Mouse (Mus musculus) frontal cortex, postnatal 36 days (tissue): ENCODE results near the gene Urm1.

Experiments
- DNase-seq, 2 experiments: peaks; one replicate each; pipeline ENCODE4 v3.0.0; 2022; ENCODE audit warnings: low spot score in 2 of 2

Gene Urm1

DNA sequence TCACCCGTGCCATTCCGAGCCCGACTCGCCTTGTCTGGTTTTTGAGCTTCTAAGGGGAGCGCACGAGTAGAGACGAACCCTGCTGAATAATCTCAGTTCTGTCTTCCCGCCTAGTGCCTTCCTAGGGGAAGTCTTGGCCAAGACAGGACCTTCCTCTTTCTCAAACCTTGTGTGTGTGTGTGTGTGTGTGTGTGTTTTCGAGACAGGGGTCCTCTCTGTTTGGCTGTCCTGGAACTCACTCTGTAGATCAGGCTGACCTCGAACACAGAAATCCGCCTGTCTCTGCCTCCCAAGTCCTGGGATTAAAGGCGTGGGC lies 7.8 kb downstream of the Urm1 start:
- no peak for DNase-seq

- no peak for DNase-seq
These were observed 11.2 kb downstream of the Urm1 start for GRCm38 (mm10) chr2:29831106-29831505.

GRCm38 (mm10) chr2:29833796-29834195 lies 13.9 kb downstream of the Urm1 start:
- DNase-seq: no peak

GRCm38 (mm10) chr2:29835391-29835899 lies 15.6 kb downstream of the Urm1 start:
- DNase-seq: no peak

DNA sequence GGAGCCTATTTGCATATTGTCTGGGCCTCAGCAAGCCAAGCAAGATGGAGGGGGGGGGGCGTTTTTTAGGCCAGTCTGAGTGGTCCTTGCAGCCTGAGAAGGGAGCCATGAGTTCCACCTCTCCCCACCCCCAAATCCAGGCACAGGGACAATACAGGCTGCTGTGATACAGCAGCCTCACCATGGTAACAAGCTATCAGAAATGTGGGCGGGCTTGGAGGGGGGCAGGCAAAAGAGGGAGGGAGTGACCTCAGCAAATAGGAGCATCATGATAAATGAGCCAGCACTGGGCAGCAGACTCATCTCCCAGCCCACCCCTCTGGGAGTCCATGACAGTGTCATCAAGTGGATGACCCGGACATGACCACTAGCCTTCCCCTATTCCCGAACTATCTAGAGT lies 19.6 kb downstream of the Urm1 start:
- DNase-seq: no peak

- peak in 1 of 2 experiments; percentile 49 for DNase-seq
These were observed 23.6 kb downstream of the Urm1 start for GRCm38 (mm10) chr2:29843231-29844105.

GRCm38 (mm10) chr2:29844115-29844514 lies 24.2 kb downstream of the Urm1 start:
- no peak for DNase-seq

- DNase-seq: no peak
These were observed 24.8 kb downstream of the Urm1 start for GRCm38 (mm10) chr2:29844661-29845060.

- no peak for DNase-seq
These were observed 25.8 kb downstream of the Urm1 start for GRCm38 (mm10) chr2:29845636-29846035.

DNA sequence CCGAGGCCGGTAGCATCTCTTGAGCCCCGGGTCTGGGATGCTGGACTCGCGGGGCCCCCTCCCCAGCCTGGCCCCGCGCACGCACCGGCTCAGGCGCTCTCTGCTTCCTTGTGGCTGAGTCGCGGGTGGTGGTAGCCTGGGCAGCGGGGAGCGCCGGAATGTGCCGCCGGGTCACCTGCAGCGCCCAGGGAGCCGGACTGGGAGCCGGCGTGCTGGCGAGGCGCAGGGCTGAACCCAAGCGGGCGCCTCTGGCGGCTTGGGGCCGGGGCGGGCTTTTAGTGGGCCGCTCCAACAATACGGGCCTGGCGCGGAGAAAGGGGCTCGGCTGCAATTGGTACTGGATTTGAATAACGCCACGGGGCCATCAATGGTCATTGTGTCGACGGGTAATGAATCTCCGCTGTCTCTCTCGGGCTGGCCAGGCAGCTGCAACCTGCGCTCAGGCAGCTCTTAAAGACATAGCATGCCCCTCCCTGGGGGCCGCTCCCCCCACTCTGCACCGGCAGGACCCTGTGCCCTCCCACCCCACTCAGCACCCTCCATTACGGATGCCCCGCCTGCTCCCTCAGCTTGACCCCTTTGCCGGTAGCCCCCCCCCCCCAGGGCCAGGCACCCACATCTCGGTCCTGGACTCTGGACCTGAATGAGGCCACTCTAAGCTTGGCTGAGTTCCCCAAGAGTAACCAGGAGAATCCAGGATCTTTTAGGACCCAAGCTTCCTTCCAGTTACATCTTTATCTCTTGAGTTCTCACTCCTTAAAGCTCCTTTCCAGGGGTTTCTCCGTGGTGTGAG lies 26.4 kb downstream of the Urm1 start:
- DNase-seq: no peak

GRCm38 (mm10) chr2:29846911-29847310 lies 27.0 kb downstream of the Urm1 start:
- no peak for DNase-seq

GRCm38 (mm10) chr2:29849041-29849440 lies 29.2 kb downstream of the Urm1 start:
- DNase-seq: no peak

GRCm38 (mm10) chr2:29849841-29850480 lies 30.1 kb downstream of the Urm1 start:
- no peak for DNase-seq

DNA sequence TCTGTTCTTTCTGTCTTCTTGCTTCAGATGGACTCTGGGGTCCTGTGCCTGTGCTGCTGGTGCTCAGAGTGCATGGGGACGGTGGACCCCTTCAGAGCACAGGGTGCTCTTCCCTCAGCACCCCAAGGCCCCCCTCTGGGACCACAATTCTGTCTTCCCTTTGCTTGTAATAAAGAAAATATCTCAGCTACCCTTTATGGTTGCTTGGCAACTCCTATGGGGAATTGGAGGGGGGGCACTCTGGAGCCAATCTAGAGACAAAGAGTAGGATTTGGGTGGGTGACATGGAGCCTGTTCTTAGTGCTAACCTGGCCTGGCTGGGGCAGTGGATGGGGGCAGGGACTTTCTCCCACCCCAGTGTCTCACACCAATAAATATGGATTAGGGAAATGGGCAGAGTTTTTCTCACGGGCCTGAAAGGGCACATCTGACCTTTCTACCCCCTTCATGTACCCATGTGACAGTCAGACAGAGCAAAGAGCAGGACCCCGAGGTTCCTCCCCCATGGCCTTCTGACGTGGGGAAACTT lies 33.1 kb downstream of the Urm1 start:
- DNase-seq: no peak

GRCm38 (mm10) chr2:29853736-29854135 lies 33.9 kb downstream of the Urm1 start:
- DNase-seq: no peak

DNA sequence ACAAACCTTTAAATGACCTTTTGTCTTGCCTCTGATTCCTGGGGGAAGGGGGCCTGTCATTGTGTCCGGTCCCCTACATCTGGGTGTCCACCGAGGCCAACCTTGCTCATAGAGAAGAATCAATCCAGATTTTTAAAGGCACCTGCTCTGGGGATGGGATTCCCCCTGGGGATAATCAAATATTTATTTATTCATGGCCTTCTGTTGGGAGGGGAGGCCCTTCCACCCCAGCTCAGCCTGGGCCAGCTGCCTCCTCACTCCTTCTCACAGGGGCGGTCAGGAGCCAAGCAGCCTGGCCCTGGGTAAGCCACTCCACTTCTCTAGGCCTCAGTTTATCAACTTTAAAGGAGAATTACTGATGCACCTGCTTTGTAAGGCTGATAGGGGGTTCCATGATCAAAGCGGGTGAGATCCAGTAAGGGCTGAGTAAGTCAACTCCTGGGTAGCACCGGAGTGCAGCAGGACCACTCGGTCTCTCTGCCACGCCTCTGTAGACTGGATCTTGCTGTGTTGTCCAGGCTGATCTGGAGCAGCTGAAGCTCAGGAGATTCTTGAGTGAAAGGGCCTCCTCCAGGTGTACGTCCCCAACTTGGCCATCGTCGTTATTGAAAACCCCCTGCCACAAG lies 35.8 kb downstream of the Urm1 start:
- no peak for DNase-seq

DNA sequence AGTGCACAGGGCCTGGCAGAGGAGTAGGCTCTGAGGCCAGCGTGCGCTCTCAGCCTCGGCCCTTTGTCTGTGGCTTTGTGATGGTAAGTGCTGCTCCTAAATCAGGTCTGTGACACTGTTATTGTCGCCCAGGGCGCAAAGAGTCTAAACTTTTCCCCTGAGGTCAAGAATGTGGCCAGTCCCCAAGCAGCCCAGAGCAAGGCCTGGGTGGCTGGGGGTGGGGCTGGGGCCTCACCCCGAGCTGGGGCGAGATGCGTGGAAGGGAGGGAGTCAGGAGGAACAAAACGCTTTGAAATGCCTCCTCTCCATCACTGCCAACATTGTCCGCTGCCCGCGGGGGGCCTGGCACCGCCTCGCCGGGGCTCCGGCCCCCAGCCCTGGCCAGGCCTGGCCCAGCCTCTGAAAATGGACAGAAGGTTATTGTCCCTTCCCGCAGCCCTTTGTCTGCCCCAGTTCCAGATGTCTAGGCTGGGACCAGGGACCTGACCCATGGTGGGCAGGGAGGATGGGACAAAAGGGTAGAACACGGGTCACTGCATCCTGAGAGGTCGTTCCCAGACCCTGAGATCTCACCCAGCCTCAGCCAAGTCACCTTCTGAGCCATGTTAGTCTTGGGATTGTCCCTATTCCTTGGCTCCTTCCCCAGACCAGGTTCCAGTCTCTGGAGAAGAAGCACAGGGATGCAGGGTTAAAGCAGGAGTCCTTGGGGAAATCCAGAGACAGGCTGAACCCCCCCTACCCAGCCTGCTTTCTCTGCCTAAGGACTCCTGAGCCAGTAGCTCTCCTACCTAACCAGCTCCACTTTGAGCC lies 36.8 kb downstream of the Urm1 start:
- DNase-seq: no peak

DNA sequence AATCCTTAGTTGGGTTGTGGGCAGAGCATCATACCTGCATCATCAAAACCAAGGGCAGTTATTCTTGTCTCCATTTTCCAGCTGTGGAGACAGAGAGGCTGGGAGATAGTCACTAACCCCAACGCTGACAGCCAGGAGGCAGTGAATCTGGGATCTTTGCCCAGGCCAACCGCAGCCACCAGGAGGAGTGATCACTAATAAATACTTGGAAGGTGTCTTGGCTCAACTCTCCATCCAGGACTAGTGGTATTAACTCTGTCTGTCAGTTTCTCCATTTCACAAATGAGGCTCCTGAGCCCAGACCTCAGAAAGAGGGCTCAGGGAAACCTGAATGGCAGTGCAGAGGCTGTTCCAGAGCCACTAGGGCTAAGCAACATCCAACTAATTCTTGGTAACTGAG lies 37.5 kb downstream of the Urm1 start:
- no peak for DNase-seq

DNA sequence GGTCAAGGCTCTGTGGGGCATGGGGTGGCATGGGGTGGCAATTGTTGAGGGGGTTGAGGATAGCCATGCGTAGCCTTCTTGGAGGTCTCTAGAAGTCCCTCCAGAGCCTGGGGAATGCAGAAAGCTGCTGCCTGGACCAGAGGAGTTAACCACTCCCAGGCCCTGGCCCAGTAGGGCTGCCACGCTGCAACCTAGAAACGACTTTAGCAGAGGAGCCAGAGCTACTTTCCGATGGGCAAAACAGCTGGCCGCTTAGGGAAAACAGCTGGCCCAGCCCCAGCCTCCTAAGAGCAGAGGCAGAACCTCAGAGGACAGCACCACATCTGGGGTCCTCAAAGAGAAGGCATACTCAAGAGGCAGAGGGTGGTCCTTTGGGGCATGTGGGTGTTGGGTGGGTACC lies 38.1 kb downstream of the Urm1 start:
- no peak for DNase-seq

GRCm38 (mm10) chr2:29858748-29859473 lies 39.0 kb downstream of the Urm1 start:
- peak in 1 of 2 experiments; percentile 62 for DNase-seq
